Mouse (Mus musculus) heart, embryonic 14.5 days (tissue): ENCODE data around the gene Ttc38. TPM values are rescaled to one million over a fixed set of nuclear protein-coding genes. Genes with fewer than 3 reads are reported as not detected.

Source experiments
- ATAC-seq: fragments of 200-750 bp; cut with Nextera tagmentation; 2 replicates; pipeline ENCODE4 v1.8.0; 2017; ENCODE audit warnings: low read depth, moderate TSS enrichment; ENCODE audit not compliant: insufficient number of reproducible peaks, insufficient read depth, low FRiP score
- H3K27ac ChIP-seq, 2 experiments: fragments of 200-500 bp in 1 of 2; fragments of 300-500 bp in 1 of 2; sonication (generic) in 1 of 2; replicated peaks in 1 of 2; 2 replicates each; pipeline ENCODE4 v1.5.1; 2012 to 2014; ENCODE audit warnings: low read depth in 2 of 2, low read length in 2 of 2, control low read depth in 1 of 2, mild to moderate bottlenecking in 1 of 2, mixed read lengths in 1 of 2; ENCODE audit not compliant: control insufficient read depth in 1 of 2, insufficient read depth in 1 of 2
- H3K27me3 ChIP-seq: fragments of 300-500 bp; sonication (generic); 2 replicates; pipeline ENCODE4 v1.6.1; 2014; ENCODE audit warnings: mild to moderate bottlenecking, low read length, control low read depth; ENCODE audit not compliant: control insufficient read depth, insufficient read depth
- H3K36me3 ChIP-seq: fragments of 300-500 bp; sonication (generic); 2 replicates; pipeline ENCODE4 v1.6.1; 2014; ENCODE audit warnings: mild to moderate bottlenecking, control low read depth, low read length, mixed read lengths; ENCODE audit not compliant: control insufficient read depth, insufficient read depth
- H3K4me1 ChIP-seq, 2 experiments: fragments of 200-500 bp in 1 of 2; fragments of 300-500 bp in 1 of 2; sonication (generic) in 1 of 2; 2 replicates each; pipeline ENCODE4 v1.6.1; 2012 to 2014; ENCODE audit warnings: low read length in 2 of 2, control low read depth in 1 of 2, mixed read lengths in 1 of 2; ENCODE audit not compliant: control insufficient read depth in 2 of 2, insufficient read depth in 2 of 2
- H3K4me2 ChIP-seq: fragments of 300-500 bp; sonication (generic); 2 replicates; pipeline ENCODE4 v1.6.1; 2014; ENCODE audit warnings: mild to moderate bottlenecking, low read length
- H3K4me3 ChIP-seq, 2 experiments: fragments of 200-500 bp in 1 of 2; fragments of 300-500 bp in 1 of 2; sonication (generic) in 1 of 2; 2 replicates each; pipeline ENCODE4 v1.5.1; 2012 to 2014; ENCODE audit warnings: low read length in 2 of 2, mild to moderate bottlenecking in 2 of 2, control low read depth in 1 of 2, low read depth in 1 of 2, moderate library complexity in 1 of 2; ENCODE audit not compliant: control insufficient read depth in 1 of 2, insufficient read depth in 1 of 2
- H3K9ac ChIP-seq: fragments of 300-500 bp; sonication (generic); 2 replicates; pipeline ENCODE4 v1.6.1; 2014; ENCODE audit warnings: mild to moderate bottlenecking, low read length
- H3K9me3 ChIP-seq: fragments of 300-500 bp; sonication (generic); 2 replicates; pipeline ENCODE4 v1.6.1; 2016; ENCODE audit warnings: low read length, control low read depth; ENCODE audit not compliant: control insufficient read depth
- WGBS: fragments of 180-500 bp; shearing (Covaris S2); extraction: QIAGEN DNeasy Blood & Tissue Kit; methylation state at CpG from one replicate; pipeline ENCODE4 v1.1.7; 2014; 5-methylcytosine and 5-hydroxymethylcytosine counted together
- polyA plus RNA-seq: library from polyadenylated mRNA; unstranded; fragments of >200 nt; fragmentation: Nextera tagmentation; extraction: Ambion mirVana; gene quantifications from 2 replicates; pipeline ENCODE4 v1.2.1, GENCODE M21; 2014

Gene Ttc38
- polyA plus RNA-seq, 1 experiment from 2014 or later = 4.2 TPM

- WGBS = 17% methylated on average over 8 of the region's 8 CpGs
- no peak for ATAC-seq
- H3K4me1 ChIP-seq = peaks cover 4 to 5% of the 10 kb centered on the region in 2 experiments; a peak in 2 of 4 replicates
- no peaks in the 10 kb centered on the region for H3K9me3 ChIP-seq
- no peak overlapping the region for H3K9ac ChIP-seq
- no peak overlapping the region for H3K27ac ChIP-seq
- H3K4me2 ChIP-seq = no peak overlapping the region
- peaks cover 90% of the 10 kb centered on the region for H3K36me3 ChIP-seq
- no peaks in the 10 kb centered on the region for H3K27me3 ChIP-seq
- H3K4me3 ChIP-seq = no peak overlapping the region
Measured at GRCm38 (mm10) chr15:85896284-85896683, 64.2 kb downstream of the Ttc38 start.

- 83% methylated on average over 10 of the region's 10 CpGs for WGBS
- Histone ChIP-seq H3K36me3 (peaks cover 82% of the 10 kb centered on the region), H3K27ac (no peak overlapping the region), H3K4me2 (no peak overlapping the region), H3K27me3 (no peaks in the 10 kb centered on the region), H3K9me3 (no peaks in the 10 kb centered on the region), H3K4me1 (peaks cover 0 to 4% of the 10 kb centered on the region in 2 experiments; a peak in 1 of 4 replicates), H3K4me3 (no peak overlapping the region), H3K9ac (no peak overlapping the region)
- ATAC-seq = no peak
Measured at GRCm38 (mm10) chr15:85897113-85897512, 65.0 kb downstream of the Ttc38 start.

GRCm38 (mm10) chr15:85899396-85899795 is 67.3 kb downstream of the Ttc38 start:
- Histone ChIP-seq H3K4me2 (no peak overlapping the region), H3K4me3 (no peak overlapping the region), H3K27ac (no peak overlapping the region), H3K36me3 (peaks cover 60% of the 10 kb centered on the region), H3K9me3 (no peaks in the 10 kb centered on the region), H3K4me1 (no peaks in the 10 kb centered on the region), H3K9ac (no peak overlapping the region), H3K27me3 (no peaks in the 10 kb centered on the region)
- 76% methylated on average over 6 of the region's 6 CpGs for WGBS
- ATAC-seq = no peak

- H3K9me3 ChIP-seq = no peaks in the 10 kb centered on the region
- no peaks in the 10 kb centered on the region for H3K27me3 ChIP-seq
- H3K4me1 ChIP-seq = no peaks in the 10 kb centered on the region
- H3K4me2 ChIP-seq = no peak overlapping the region
- 88% methylated on average over 8 of the region's 8 CpGs for WGBS
- H3K36me3 ChIP-seq = peaks cover 51% of the 10 kb centered on the region
- H3K27ac ChIP-seq = no peak overlapping the region
- H3K4me3 ChIP-seq = no peak overlapping the region
- H3K9ac ChIP-seq = no peak overlapping the region
- no peak for ATAC-seq
Measured at GRCm38 (mm10) chr15:85900318-85900717, 68.2 kb downstream of the Ttc38 start.

- Histone ChIP-seq H3K4me3 (no peak overlapping the region), H3K4me1 (no peaks in the 10 kb centered on the region), H3K4me2 (no peak overlapping the region), H3K27ac (no peak overlapping the region), H3K9ac (no peak overlapping the region), H3K27me3 (no peaks in the 10 kb centered on the region), H3K36me3 (peaks cover 46% of the 10 kb centered on the region), H3K9me3 (no peaks in the 10 kb centered on the region)
- 70% methylated on average over 12 of the region's 12 CpGs for WGBS
- ATAC-seq = no peak
Measured at GRCm38 (mm10) chr15:85900801-85901200, 68.7 kb downstream of the Ttc38 start.

- H3K9ac ChIP-seq = no peak overlapping the region
- H3K4me2 ChIP-seq = no peak overlapping the region
- no peaks in the 10 kb centered on the region for H3K4me1 ChIP-seq
- peaks cover 31% of the 10 kb centered on the region for H3K36me3 ChIP-seq
- no peaks in the 10 kb centered on the region for H3K27me3 ChIP-seq
- no peak overlapping the region for H3K4me3 ChIP-seq
- 62% methylated on average over 10 of the region's 10 CpGs for WGBS
- ATAC-seq = no peak
- no peaks in the 10 kb centered on the region for H3K9me3 ChIP-seq
- H3K27ac ChIP-seq = no peak overlapping the region
Measured at GRCm38 (mm10) chr15:85902505-85902904, 70.4 kb downstream of the Ttc38 start.

- no peaks in the 10 kb centered on the region for H3K27me3 ChIP-seq
- peaks cover 19% of the 10 kb centered on the region for H3K36me3 ChIP-seq
- H3K4me3 ChIP-seq = no peak overlapping the region
- ATAC-seq = no peak
- no peaks in the 10 kb centered on the region for H3K9me3 ChIP-seq
- no peak overlapping the region for H3K27ac ChIP-seq
- no peak overlapping the region for H3K4me2 ChIP-seq
- WGBS = 57% methylated on average over 8 of the region's 8 CpGs
- no peak overlapping the region for H3K9ac ChIP-seq
- H3K4me1 ChIP-seq = no peaks in the 10 kb centered on the region
Measured at GRCm38 (mm10) chr15:85903826-85904225, 71.7 kb downstream of the Ttc38 start.
